Mouse (Mus musculus) MEL (cell line): ENCODE results near the gene Socs4.

Experiments used
- MYC ChIP-seq: IDR thresholded peaks from 2 replicates; pipeline ENCODE4 v1.6.1; 2011; ENCODE audit warnings: low read depth, mild to moderate bottlenecking, low read length, improper control_type of control experiment, moderate library complexity
- POLR2AphosphoS5 ChIP-seq: IDR thresholded peaks from 2 replicates; pipeline ENCODE4 v1.6.1; 2012; ENCODE audit warnings: low read depth, borderline replicate concordance, mild to moderate bottlenecking, inconsistent platforms, low read length, moderate library complexity, mixed read lengths

- no peak for TF ChIP-seq POLR2AphosphoS5
- no peak for TF ChIP-seq MYC
Measured at GRCm38 (mm10) chr14:47296232-47296631, 19.5 kb downstream of the Socs4 start.
